Mouse (Mus musculus) neutrophil, adult 5-6 weeks (primary cell): ENCODE measurements around the gene Tatdn2. TPM values are rescaled to one million over a fixed set of nuclear protein-coding genes. Genes with fewer than 3 reads are reported as not detected.

Experiments used
- ATAC-seq: fragments of 151-379, 151-347 bp; 2 replicates; pipeline ENCODE4 v1.8.0; 2017; ENCODE audit warnings: mild to moderate bottlenecking, moderate TSS enrichment; ENCODE audit not compliant: insufficient number of reproducible peaks, poor library complexity, low FRiP score, severe bottlenecking; ENCODE audit errors: extremely low read depth
- total RNA-seq: library from RNA; stranded (forward); fragments of 200-1000 nt; gene quantifications from 2 replicates; pipeline ENCODE4 v1.2.3, GENCODE M21; 2017

Gene Tatdn2
- total RNA-seq, 1 experiment from 2014 or later = 125 TPM

- no peak for ATAC-seq
These were observed 51.5 kb downstream of the Tatdn2 start for GRCm38 (mm10) chr6:113748351-113748750.

- no peak for ATAC-seq
These were observed 52.4 kb downstream of the Tatdn2 start for GRCm38 (mm10) chr6:113749119-113749685.

Other genes starting within 250 kb of the Tatdn2 start
- 0.12 and 0.25 TPM in 2 replicates for gene Il17re, start 238.6 kb upstream of the Tatdn2 start, total RNA-seq
- gene Il17rc, start 225.6 kb upstream of the Tatdn2 start, total RNA-seq = not detected in 2 replicates
- 8.5 and 9.8 TPM in 2 replicates for gene Creld1, start 213.8 kb upstream of the Tatdn2 start, total RNA-seq
- gene Prrt3, start 195.1 kb upstream of the Tatdn2 start, total RNA-seq = 0.12 TPM in 1 of 2 replicates, not detected in the other
- gene Emc3, start 165.4 kb upstream of the Tatdn2 start, total RNA-seq = 27.6 and 38.4 TPM in 2 replicates
- 0.86 and 1.4 TPM in 2 replicates for gene Fancd2, start 165.4 kb upstream of the Tatdn2 start, total RNA-seq
- not detected in 2 replicates for gene Fancd2os, start 96.3 kb upstream of the Tatdn2 start, total RNA-seq
- 94.3 and 105 TPM in 2 replicates for gene Brk1, start 92.3 kb upstream of the Tatdn2 start, total RNA-seq
- 14.9 and 17.6 TPM in 2 replicates for gene Vhl, start 73.1 kb upstream of the Tatdn2 start, total RNA-seq
- 151 and 160 TPM in 2 replicates for gene Irak2, start 58.6 kb upstream of the Tatdn2 start, total RNA-seq
- 0.74 TPM in 1 of 2 replicates, not detected in the other for gene Ghrl, start 22.8 kb downstream of the Tatdn2 start, total RNA-seq
- 67.4 and 82.3 TPM in 2 replicates for gene Sec13, start 43.7 kb downstream of the Tatdn2 start, total RNA-seq